Mouse (Mus musculus): ENCODE data around the gene Cwc22. TPM values are rescaled to one million over a fixed set of nuclear protein-coding genes. Genes with fewer than 3 reads are reported as not detected.

Gene Cwc22
- polyA plus RNA-seq, 1 experiment from 2014 or later = 30.0 TPM

DNA sequence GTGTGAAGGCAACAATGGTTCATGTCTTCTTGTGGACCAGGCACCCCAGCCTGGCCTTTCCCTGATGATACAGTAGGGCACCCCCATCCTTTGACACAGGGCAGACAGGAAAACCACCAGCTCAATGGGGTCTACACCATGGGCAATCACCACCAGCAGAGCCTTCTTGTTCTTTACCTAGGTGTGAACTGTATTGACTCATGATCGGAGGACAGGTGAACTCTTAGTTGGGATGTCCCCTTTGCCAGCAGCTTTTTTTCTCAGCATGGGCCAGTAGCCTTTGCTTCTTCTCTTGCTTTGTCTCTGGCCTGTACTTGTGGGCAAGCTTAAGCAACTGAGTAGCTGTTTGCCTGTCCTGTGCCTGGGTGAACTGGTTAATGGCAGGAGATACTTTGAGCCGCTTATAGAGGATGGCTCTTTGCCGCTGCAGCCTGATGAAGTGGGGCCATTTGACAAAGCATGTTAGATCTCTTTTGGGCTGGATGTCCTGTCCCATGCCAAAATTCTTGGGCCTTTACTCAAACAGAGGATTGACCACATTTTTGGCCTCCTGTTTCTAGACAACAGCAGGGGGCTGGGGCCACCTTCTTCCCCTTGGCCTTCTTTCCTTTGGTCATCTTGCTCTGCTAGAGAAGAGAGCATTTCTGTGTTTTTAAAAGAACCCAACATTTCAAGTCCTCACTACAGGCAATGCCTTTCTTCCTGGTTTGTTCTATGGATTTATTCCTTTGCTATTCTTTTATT is 16.4 kb upstream of the Cwc22 start:
- ATAC-seq (ENCODE audit: insufficient number of reproducible peaks, low FRiP score, low TSS enrichment, low read depth) = no peak
- H3K27ac ChIP-seq (replicated peaks) = no peak overlapping the region
- no peaks in the 10 kb centered on the region for H3K9me3 ChIP-seq (replicated peaks)
- no peak overlapping the region for H3K4me2 ChIP-seq (replicated peaks)
- no peak overlapping the region for H3K4me3 ChIP-seq (replicated peaks)
- H3K27me3 ChIP-seq = no peaks in the 10 kb centered on the region
- H3K4me1 ChIP-seq = no peaks in the 10 kb centered on the region
- 96% methylated on average over 3 of the region's 3 CpGs for WGBS
- no peaks in the 10 kb centered on the region for H3K36me3 ChIP-seq
- no peak overlapping the region for H3K9ac ChIP-seq

DNA sequence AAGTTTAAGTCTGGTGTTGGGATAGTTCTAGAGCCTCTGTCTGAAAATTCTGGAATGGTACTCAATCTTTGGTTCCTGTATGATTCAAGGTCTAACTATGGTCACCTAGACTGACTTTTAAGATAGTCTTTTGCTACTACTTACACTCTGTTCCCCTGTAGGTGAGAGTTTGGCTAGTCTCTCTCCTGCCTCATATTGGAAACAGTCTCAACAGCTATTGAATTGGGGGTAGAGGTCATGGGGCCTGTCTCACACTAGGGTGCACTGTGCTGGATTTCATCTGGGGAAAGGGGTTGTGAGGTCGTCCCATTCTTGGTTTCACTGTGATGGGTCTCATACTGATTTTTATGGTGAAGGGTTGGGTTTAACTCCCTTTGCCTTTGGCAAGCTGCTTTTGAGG is 15.1 kb upstream of the Cwc22 start:
- Histone ChIP-seq H3K9ac (no peak overlapping the region), H3K4me2 (replicated peaks) (no peak overlapping the region), H3K36me3 (no peaks in the 10 kb centered on the region), H3K9me3 (replicated peaks) (no peaks in the 10 kb centered on the region), H3K27me3 (no peaks in the 10 kb centered on the region), H3K27ac (replicated peaks) (no peak overlapping the region), H3K4me1 (no peaks in the 10 kb centered on the region), H3K4me3 (replicated peaks) (no peak overlapping the region)
- ATAC-seq (ENCODE audit: insufficient number of reproducible peaks, low FRiP score, low TSS enrichment, low read depth) = no peak
- 64% methylated on average over 1 of the region's 1 CpGs for WGBS

DNA sequence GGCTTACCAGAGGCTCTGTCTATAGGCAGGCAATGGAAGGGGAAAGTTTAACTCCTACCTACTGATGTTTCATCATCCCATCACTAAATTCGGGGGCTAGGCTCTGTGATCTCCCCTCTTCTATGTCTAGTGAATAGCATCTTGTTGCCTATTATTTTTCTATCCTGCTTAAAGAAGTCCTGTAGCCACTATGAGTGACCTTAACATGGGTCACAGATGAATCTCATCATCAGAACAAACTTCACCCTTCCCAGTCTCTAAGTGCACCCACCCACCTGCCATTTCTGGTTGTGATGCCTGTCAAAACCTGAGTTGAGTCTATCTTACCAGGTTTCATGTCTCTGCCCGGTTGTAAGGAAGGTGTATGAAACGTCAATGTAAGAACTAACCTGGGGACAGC is 14.5 kb upstream of the Cwc22 start:
- no peak overlapping the region for H3K4me2 ChIP-seq (replicated peaks)
- H3K9me3 ChIP-seq (replicated peaks) = no peaks in the 10 kb centered on the region
- H3K4me3 ChIP-seq (replicated peaks) = no peak overlapping the region
- no peak for ATAC-seq (ENCODE audit: insufficient number of reproducible peaks, low FRiP score, low TSS enrichment, low read depth)
- 83% methylated on average over 3 of the region's 3 CpGs for WGBS
- H3K4me1 ChIP-seq = no peaks in the 10 kb centered on the region
- H3K27ac ChIP-seq (replicated peaks) = no peak overlapping the region
- no peaks in the 10 kb centered on the region for H3K36me3 ChIP-seq
- no peak overlapping the region for H3K9ac ChIP-seq
- H3K27me3 ChIP-seq = no peaks in the 10 kb centered on the region

DNA sequence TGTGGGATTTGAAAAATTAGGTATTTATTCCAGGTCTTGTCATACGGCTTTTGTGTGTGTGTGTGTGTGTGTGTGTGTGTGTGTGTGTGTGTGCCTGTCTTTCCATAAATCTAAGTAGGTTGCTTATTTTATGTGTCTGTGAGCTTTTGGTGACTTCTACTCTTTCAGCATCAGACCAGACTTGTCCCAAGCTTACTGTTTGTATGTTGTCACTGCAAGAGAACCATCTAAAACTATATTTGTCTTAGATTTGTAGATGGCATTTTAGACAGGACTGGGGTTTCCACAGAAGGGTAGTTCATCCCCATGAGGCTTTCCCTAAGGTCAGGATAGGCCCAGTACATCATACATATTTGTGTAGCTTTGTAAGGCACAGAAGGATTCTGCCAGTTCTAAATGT is 13.2 kb upstream of the Cwc22 start:
- H3K4me2 ChIP-seq (replicated peaks) = no peak overlapping the region
- no peak overlapping the region for H3K9ac ChIP-seq
- no peaks in the 10 kb centered on the region for H3K36me3 ChIP-seq
- H3K27ac ChIP-seq (replicated peaks) = no peak overlapping the region
- no peaks in the 10 kb centered on the region for H3K9me3 ChIP-seq (replicated peaks)
- no peak overlapping the region for H3K4me3 ChIP-seq (replicated peaks)
- no peaks in the 10 kb centered on the region for H3K27me3 ChIP-seq
- WGBS = 95% methylated on average over 1 of the region's 1 CpGs
- ATAC-seq (ENCODE audit: insufficient number of reproducible peaks, low FRiP score, low TSS enrichment, low read depth) = no peak
- no peaks in the 10 kb centered on the region for H3K4me1 ChIP-seq

DNA sequence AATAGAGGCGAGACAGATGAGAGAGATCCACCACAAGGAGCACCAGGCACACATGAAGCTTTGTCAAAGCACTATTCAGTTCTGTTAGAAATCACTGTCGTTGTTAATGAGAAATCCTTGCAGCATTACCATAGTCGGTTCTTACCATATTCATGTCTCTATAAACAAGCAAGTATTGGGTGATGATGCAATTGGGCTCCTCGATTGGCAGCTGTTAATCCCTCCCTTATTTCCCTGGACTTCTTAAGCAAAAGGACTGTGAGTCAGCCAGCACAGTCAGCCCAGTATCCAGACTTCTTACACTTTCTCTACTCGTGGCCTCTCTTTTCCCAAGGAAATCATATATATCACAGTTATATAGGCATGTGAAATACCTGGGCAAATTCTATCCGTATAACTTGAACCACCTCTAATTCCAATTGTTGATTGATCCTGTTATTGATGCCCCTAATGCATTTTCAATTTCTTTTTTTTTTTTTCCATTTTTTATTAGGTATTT is 5.3 kb upstream of the Cwc22 start:
- Histone ChIP-seq H3K36me3 (no peaks in the 10 kb centered on the region), H3K9me3 (replicated peaks) (no peaks in the 10 kb centered on the region), H3K4me2 (replicated peaks) (no peak overlapping the region), H3K4me3 (replicated peaks) (no peak overlapping the region), H3K27me3 (no peaks in the 10 kb centered on the region), H3K4me1 (no peaks in the 10 kb centered on the region), H3K27ac (replicated peaks) (no peak overlapping the region), H3K9ac (no peak overlapping the region)
- 81% methylated on average over 6 of the region's 6 CpGs for WGBS
- ATAC-seq (ENCODE audit: insufficient number of reproducible peaks, low FRiP score, low TSS enrichment, low read depth) = no peak

DNA sequence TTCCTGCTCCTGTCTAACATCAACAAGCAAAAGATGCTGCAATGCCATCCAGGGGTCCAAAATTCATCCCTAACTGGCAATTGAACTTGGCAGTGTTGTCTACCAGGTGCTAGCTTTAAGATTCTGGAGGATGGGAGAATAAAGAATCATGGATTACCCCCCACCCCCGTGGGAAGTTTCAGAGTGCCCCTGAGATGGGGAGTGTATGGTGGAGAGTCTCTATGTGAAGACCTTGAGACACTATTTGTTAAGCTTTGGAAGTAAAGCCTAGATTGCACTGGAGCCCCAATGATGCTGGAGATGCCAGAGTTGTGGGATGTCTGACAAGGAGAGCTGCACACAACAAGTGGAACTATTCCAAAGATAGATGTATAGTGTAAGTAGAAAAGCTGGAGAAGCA is 3.9 kb upstream of the Cwc22 start:
- Histone ChIP-seq H3K4me2 (replicated peaks) (no peak overlapping the region), H3K4me3 (replicated peaks) (no peak overlapping the region), H3K27me3 (no peaks in the 10 kb centered on the region), H3K27ac (replicated peaks) (no peak overlapping the region), H3K9me3 (replicated peaks) (no peaks in the 10 kb centered on the region), H3K4me1 (peaks cover 4% of the 10 kb centered on the region), H3K9ac (no peak overlapping the region), H3K36me3 (no peaks in the 10 kb centered on the region)
- ATAC-seq (ENCODE audit: insufficient number of reproducible peaks, low FRiP score, low TSS enrichment, low read depth) = no peak
- WGBS = 51% methylated on average over 1 of the region's 1 CpGs

DNA sequence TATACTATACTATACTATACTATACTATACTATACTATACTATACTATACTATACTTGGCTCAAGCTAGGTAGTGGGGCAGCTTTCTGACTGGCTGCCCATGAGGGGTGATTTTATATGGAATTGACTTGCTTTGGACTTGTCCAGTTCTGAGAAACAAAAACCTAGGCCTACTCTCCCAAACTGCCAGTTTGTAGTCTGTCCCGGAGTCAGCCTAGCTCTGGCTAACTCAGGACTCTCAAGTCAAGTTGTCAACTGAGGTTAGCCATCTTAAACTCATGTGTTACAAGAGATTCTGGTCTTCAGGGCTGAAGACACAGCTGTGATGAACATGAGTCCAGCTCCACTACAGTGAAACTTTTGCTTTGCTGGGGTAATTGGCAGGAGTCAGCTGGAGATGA is 3.3 kb upstream of the Cwc22 start:
- Histone ChIP-seq H3K4me1 (peaks cover 9% of the 10 kb centered on the region), H3K36me3 (no peaks in the 10 kb centered on the region), H3K4me2 (replicated peaks) (no peak overlapping the region), H3K27ac (replicated peaks) (no peak overlapping the region), H3K9ac (no peak overlapping the region), H3K9me3 (replicated peaks) (no peaks in the 10 kb centered on the region), H3K4me3 (replicated peaks) (no peak overlapping the region), H3K27me3 (no peaks in the 10 kb centered on the region)
- WGBS = 81% methylated on average over 1 of the region's 1 CpGs
- ATAC-seq (ENCODE audit: insufficient number of reproducible peaks, low FRiP score, low TSS enrichment, low read depth) = no peak

DNA sequence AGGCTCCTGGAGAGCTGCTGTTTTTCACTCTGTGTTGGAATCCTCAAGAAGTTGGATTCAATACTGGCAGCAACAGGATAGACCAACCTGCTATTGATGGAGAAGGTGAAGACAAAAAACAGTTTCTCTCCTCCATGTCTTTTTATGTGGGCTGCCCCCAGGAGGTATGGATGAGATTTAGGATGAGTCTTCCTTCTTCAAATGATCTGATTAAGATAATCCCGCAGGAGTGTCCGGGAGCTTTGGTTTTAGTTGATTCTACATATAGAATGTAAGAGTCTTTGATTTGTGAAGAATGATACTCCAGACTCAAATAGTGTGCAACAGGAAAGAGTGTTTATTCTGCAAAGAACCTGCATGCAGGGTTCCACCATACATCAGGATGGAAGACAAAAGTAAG is 2.7 kb upstream of the Cwc22 start:
- WGBS = 82% methylated on average over 2 of the region's 2 CpGs
- no peaks in the 10 kb centered on the region for H3K9me3 ChIP-seq (replicated peaks)

DNA sequence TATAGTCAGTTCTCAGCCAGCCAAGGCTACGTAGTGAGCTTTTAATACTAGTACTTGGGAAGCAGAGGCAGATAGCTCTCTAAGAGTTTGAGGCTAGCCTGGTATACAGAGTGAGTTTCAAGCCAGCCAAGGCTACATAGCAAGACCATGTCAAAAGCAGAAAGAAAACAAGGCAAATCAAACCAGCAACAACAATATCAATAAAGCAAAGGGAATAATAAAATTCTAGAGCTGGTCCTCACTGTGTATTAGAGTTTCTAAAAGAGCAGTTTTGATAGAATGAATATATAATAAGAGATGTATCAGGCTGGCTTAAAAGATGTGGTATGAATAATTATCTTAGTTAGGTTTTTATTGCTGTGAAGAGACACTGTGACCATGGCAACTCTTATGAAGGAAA is 2.0 kb upstream of the Cwc22 start:
- Histone ChIP-seq H3K4me2 (replicated peaks) (no peak overlapping the region), H3K9me3 (replicated peaks) (no peaks in the 10 kb centered on the region), H3K4me3 (replicated peaks) (no peak overlapping the region), H3K36me3 (no peaks in the 10 kb centered on the region; the same call in 1 of the 2 replicates), H3K27me3 (no peaks in the 10 kb centered on the region), H3K4me1 (peaks cover 9% of the 10 kb centered on the region), H3K27ac (replicated peaks) (no peak overlapping the region), H3K9ac (no peak overlapping the region)
- 79% methylated on average over 1 of the region's 1 CpGs for WGBS
- no peak for ATAC-seq (ENCODE audit: insufficient number of reproducible peaks, low FRiP score, low TSS enrichment, low read depth)

More for the DNA sequence above, 2.7 kb upstream of the Cwc22 start:
- Histone ChIP-seq H3K4me1 (peaks cover 9% of the 10 kb centered on the region), H3K9ac (no peak overlapping the region), H3K4me3 (replicated peaks) (no peak overlapping the region), H3K27me3 (no peaks in the 10 kb centered on the region), H3K4me2 (replicated peaks) (no peak overlapping the region), H3K36me3 (no peaks in the 10 kb centered on the region), H3K27ac (replicated peaks) (no peak overlapping the region)
- no peak for ATAC-seq (ENCODE audit: insufficient number of reproducible peaks, low FRiP score, low TSS enrichment, low read depth)

DNA sequence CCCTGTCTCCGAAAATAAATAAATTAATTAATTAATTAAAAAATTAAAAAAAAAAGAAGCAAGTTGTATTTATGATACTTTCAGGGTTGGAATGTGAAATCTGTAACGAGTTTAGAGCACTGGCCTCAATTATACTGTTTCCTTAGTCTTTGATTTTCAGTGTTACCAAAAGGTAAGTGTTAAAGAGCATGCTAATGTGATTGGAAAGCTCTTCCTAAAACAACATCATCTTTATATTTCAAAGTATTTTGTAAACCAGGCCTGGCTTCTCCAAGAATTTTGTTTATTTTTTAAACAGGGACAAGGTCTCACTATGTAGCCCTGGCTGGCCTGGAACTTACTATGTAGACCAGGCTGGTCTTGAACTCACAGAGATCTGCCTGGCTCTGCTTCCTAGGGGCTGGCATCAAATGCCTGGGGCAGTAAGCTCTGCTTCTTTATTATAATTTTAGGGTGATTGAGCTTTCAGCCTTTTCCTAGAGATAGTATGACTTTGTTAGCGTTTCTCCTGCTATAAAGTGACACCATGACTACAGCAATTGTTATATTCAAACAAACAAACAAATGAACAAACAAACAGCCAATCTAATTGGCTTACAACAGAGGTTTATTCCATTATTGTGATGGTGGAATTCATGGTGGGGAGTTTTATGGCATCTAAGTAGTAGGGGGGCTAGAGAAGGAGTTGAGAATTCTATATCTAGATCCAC is 1.1 kb upstream of the Cwc22 start:
- 73% methylated on average over 3 of the region's 3 CpGs for WGBS
- peaks cover 9% of the 10 kb centered on the region for H3K4me1 ChIP-seq
- H3K9me3 ChIP-seq (replicated peaks) = no peaks in the 10 kb centered on the region
- ATAC-seq (ENCODE audit: insufficient number of reproducible peaks, low FRiP score, low TSS enrichment, low read depth) = no peak
- no peaks in the 10 kb centered on the region for H3K27me3 ChIP-seq
- no peak overlapping the region for H3K27ac ChIP-seq (replicated peaks)
- no peak overlapping the region for H3K4me3 ChIP-seq (replicated peaks)
- H3K4me2 ChIP-seq (replicated peaks) = no peak overlapping the region
- H3K36me3 ChIP-seq = no peaks in the 10 kb centered on the region; the same call in 1 of the 2 replicates
- no peak overlapping the region for H3K9ac ChIP-seq

DNA sequence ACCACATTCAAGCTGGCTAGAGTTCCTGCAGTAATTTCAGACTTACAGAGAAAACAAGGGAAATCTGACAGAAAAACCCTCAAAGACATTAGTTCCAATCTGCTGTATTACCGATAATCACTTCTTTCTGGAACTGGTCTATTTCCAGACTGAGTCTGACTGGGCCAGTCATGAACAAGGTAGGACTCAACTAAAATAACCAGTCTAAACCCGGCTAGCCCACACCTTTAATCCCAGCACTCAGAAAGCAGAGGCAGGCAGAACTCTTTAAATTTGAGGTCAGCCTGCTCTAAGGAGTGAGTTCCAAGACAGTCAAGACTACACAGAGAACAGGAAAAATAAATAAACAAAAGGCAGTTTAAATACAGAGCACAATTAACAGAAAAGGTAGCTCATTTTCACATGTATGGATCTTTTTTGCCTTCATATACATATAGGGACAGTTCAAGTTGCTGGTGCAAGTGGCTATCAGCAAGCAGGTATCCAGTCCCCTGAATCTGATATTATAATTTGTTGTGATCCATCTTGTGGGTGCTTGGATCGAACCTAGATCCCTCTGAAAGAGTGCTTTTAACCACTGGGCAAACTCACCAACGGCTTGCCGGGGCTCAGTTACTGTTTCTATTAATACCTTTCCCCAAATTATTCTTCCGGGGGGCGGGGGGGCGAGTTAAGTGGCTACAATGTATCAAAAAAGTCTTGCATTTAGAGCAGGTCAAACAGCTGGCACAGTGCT is 1.1 kb downstream of the Cwc22 start:
- Histone ChIP-seq H3K27ac (replicated peaks) (no peak overlapping the region), H3K4me1 (peaks cover 9% of the 10 kb centered on the region), H3K27me3 (no peaks in the 10 kb centered on the region), H3K9me3 (replicated peaks) (no peaks in the 10 kb centered on the region), H3K4me2 (replicated peaks) (peak overlapping the region; percentile 78), H3K9ac (peak overlapping the region; percentile 92), H3K4me3 (replicated peaks) (peak overlapping the region; percentile 84), H3K36me3 (no peaks in the 10 kb centered on the region; the same call in 1 of the 2 replicates)
- 35% methylated on average over 8 of the region's 8 CpGs for WGBS
- ATAC-seq (ENCODE audit: insufficient number of reproducible peaks, low FRiP score, low TSS enrichment, low read depth) = no peak; the same call in 1 of the 2 replicates
